Mouse (Mus musculus): Measurements from ENCODE around the gene Edc3. TPM values are rescaled to one million over a fixed set of nuclear protein-coding genes. Genes with fewer than 3 reads are reported as not detected.

Edc3 gene
- total and polyA plus RNA-seq, 2 experiments, result 5.7 to 6.6 TPM

DNA sequence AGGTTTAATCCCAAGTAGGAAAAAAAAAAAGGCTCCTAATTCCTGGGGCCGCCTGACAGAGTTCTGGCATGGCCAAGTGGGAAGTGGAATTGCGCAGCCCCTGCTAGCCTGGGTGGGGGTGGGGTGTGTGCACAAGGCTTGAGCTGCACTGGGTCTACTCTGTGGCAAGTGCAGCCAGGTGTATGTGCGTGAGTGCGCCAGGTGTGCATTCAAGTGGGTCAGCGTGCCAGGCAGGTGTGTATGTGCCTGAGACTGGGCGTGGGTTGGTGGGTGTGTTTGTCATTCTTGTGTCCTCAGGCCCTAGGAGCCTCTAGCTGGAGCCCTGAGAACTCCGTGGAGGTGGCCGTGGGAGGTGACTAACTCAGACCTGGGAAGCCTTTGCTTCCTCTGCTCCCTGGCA lies 41.8 kb upstream of the Edc3 start:
- TF ChIP-seq CTCF (IDR thresholded peaks at IDR 0.05; ENCODE audit: low read depth, low read length) (no peak), POLR2A (IDR thresholded peaks at IDR 0.05; ENCODE audit: extremely low read depth, insufficient read depth, low read length) (no peak)
- no peaks in the 10 kb centered on the region for H3K79me2 ChIP-seq (ENCODE audit: control insufficient read depth, insufficient read depth, low read length)
- no peaks in the 10 kb centered on the region for H3K36me3 ChIP-seq (ENCODE audit: control insufficient read depth, insufficient read depth, low read length)
- H3K4me3 ChIP-seq (ENCODE audit: insufficient read depth, low read depth, low read length), result no peak overlapping the region
- H3K27me3 ChIP-seq (ENCODE audit: control insufficient read depth, insufficient read depth, low read length), result no peaks in the 10 kb centered on the region
- H3K4me1 ChIP-seq (ENCODE audit: control insufficient read depth, insufficient read depth, low read length), result peaks cover 30% of the 10 kb centered on the region
- H3K27ac ChIP-seq (replicated peaks; ENCODE audit: insufficient read depth, low read depth, low read length), result no peak overlapping the region
- no peak overlapping the region for H3K9ac ChIP-seq (ENCODE audit: low read depth, low read length)
- WGBS, result 92% methylated on average over 8 of the region's 8 CpGs
- no peak for DNase-seq (ENCODE audit: extremely low read depth, low read depth, low spot score)

DNA sequence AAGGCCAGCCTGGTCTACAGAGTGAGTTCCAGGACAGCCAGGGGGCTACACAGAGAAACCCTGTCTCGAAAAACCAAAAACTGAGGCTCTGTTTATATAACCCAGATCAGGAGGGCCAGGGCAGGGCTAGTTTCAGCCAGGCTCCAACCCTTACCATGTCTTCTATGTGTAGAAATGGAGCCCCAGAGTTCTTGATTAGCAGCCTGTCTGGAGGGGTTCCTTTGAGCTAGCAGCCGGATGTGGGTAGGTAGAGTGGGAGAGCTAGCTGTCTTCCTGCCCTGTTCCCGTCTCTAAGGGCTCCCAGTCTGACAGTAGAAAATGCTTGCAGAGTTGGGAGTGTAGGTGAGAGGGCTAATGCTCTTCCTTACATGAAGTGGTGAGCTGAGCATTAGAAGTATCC lies 41.2 kb upstream of the Edc3 start:
- DNase-seq (ENCODE audit: extremely low read depth, low read depth, low spot score), result no peak
- Histone ChIP-seq H3K9ac (ENCODE audit: low read depth, low read length) (no peak overlapping the region), H3K79me2 (ENCODE audit: control insufficient read depth, insufficient read depth, low read length) (no peaks in the 10 kb centered on the region), H3K4me1 (ENCODE audit: control insufficient read depth, insufficient read depth, low read length) (peaks cover 30% of the 10 kb centered on the region), H3K36me3 (ENCODE audit: control insufficient read depth, insufficient read depth, low read length) (no peaks in the 10 kb centered on the region), H3K4me3 (ENCODE audit: insufficient read depth, low read depth, low read length) (no peak overlapping the region), H3K27ac (replicated peaks; ENCODE audit: insufficient read depth, low read depth, low read length) (no peak overlapping the region), H3K27me3 (ENCODE audit: control insufficient read depth, insufficient read depth, low read length) (no peaks in the 10 kb centered on the region)
- 82% methylated on average over 3 of the region's 3 CpGs for WGBS
- TF ChIP-seq CTCF (IDR thresholded peaks at IDR 0.05; ENCODE audit: low read depth, low read length) (no peak), POLR2A (IDR thresholded peaks at IDR 0.05; ENCODE audit: extremely low read depth, insufficient read depth, low read length) (no peak)

DNA sequence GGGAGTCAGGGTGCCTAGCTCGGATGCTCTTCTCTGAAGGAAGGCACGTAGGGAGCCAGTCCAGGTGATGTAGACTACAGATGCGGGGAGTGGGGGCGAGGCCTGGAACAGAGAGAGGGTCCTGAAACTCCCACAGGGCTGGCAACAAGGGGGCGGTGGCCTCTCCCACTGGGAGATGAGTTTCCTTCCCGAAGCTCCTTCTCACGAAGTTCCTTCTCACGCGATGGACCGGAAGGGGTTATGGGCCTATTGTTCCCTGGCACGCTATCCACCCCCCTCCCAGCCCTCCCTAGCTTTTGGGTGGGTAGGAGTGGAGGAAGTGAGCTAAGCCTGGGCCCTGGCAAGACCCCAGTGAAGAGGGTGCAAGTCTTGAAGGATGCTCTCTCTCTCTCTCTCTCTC lies 40.5 kb upstream of the Edc3 start:
- no peak for TF ChIP-seq POLR2A (IDR thresholded peaks at IDR 0.05; ENCODE audit: extremely low read depth, insufficient read depth, low read length)
- H3K27ac ChIP-seq (replicated peaks; ENCODE audit: insufficient read depth, low read depth, low read length), result peak overlapping the region; percentile 18; the same call in 1 of the 2 replicates
- WGBS, result 82% methylated on average over 11 of the region's 11 CpGs

DNA sequence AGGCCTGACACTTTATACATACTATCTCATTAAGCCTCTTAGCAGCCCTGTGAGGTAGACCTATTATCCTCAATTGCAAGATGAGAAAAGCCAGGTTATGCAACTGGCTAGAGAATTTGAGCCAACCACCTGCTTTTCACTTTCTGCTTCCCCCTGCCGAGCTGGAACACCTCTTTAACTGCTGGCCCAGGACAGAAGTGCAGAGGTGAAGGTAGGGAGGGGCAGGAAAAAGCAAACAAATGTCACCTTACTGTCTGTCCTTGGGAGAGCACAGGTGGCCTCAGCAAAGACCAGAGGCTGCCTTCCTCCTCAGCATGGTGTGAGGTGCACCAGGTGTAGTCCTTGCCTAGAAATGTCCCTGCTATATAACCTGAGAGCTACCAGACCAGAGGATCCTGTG lies 40.1 kb upstream of the Edc3 start:
- no peaks in the 10 kb centered on the region for H3K27me3 ChIP-seq (ENCODE audit: control insufficient read depth, insufficient read depth, low read length)
- peak overlapping the region; percentile 35 for H3K27ac ChIP-seq (replicated peaks; ENCODE audit: insufficient read depth, low read depth, low read length)
- H3K79me2 ChIP-seq (ENCODE audit: control insufficient read depth, insufficient read depth, low read length), result no peaks in the 10 kb centered on the region
- peak; percentile 89 for DNase-seq (ENCODE audit: extremely low read depth, low read depth, low spot score)
- H3K4me1 ChIP-seq (ENCODE audit: control insufficient read depth, insufficient read depth, low read length), result peaks cover 30% of the 10 kb centered on the region
- 16% methylated on average over 1 of the region's 1 CpGs for WGBS
- H3K9ac ChIP-seq (ENCODE audit: low read depth, low read length), result peak overlapping the region; percentile 3; the same call in 1 of the 2 replicates
- TF ChIP-seq POLR2A (IDR thresholded peaks at IDR 0.05; ENCODE audit: extremely low read depth, insufficient read depth, low read length), result no peak
- TF ChIP-seq CTCF (IDR thresholded peaks at IDR 0.05; ENCODE audit: low read depth, low read length), result no peak
- no peak overlapping the region for H3K4me3 ChIP-seq (ENCODE audit: insufficient read depth, low read depth, low read length)
- H3K36me3 ChIP-seq (ENCODE audit: control insufficient read depth, insufficient read depth, low read length), result no peaks in the 10 kb centered on the region

More for the DNA sequence above, 40.5 kb upstream of the Edc3 start:
- no peak overlapping the region for H3K4me3 ChIP-seq (ENCODE audit: insufficient read depth, low read depth, low read length)
- no peaks in the 10 kb centered on the region for H3K36me3 ChIP-seq (ENCODE audit: control insufficient read depth, insufficient read depth, low read length)
- H3K79me2 ChIP-seq (ENCODE audit: control insufficient read depth, insufficient read depth, low read length), result no peaks in the 10 kb centered on the region
- H3K4me1 ChIP-seq (ENCODE audit: control insufficient read depth, insufficient read depth, low read length), result peaks cover 30% of the 10 kb centered on the region
- no peak overlapping the region for H3K9ac ChIP-seq (ENCODE audit: low read depth, low read length)
- DNase-seq (ENCODE audit: extremely low read depth, low read depth, low spot score), result no peak
- no peaks in the 10 kb centered on the region for H3K27me3 ChIP-seq (ENCODE audit: control insufficient read depth, insufficient read depth, low read length)

DNA sequence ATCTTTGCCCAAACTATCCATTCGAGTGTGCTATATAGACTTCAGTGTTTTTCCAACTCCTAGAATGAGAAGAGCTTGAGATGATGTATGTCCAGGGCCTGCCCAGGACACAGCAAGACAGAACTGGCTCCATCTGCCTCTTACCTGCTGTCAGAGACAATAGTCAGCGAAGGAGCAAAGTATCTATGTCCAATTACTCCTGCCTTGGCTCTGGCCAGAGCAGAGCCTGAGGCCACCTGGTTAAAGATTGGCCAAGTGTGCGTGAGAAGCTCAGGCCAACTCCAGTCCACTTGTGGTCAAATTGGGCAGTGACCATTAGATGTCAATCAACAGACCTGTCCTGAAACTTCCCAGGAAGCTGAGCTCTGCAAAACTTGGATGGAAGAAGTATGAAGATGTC lies 38.8 kb upstream of the Edc3 start:
- no peaks in the 10 kb centered on the region for H3K79me2 ChIP-seq (ENCODE audit: control insufficient read depth, insufficient read depth, low read length)
- TF ChIP-seq POLR2A (IDR thresholded peaks at IDR 0.05; ENCODE audit: extremely low read depth, insufficient read depth, low read length) (no peak), CTCF (IDR thresholded peaks at IDR 0.05; ENCODE audit: low read depth, low read length) (no peak)
- H3K4me3 ChIP-seq (ENCODE audit: insufficient read depth, low read depth, low read length), result no peak overlapping the region
- no peaks in the 10 kb centered on the region for H3K27me3 ChIP-seq (ENCODE audit: control insufficient read depth, insufficient read depth, low read length)
- H3K36me3 ChIP-seq (ENCODE audit: control insufficient read depth, insufficient read depth, low read length), result no peaks in the 10 kb centered on the region
- peak overlapping the region; percentile 53 for H3K27ac ChIP-seq (replicated peaks; ENCODE audit: insufficient read depth, low read depth, low read length)
- DNase-seq (ENCODE audit: extremely low read depth, low read depth, low spot score), result peak; percentile 99
- WGBS, result 40% methylated on average over 3 of the region's 3 CpGs
- no peak overlapping the region for H3K9ac ChIP-seq (ENCODE audit: low read depth, low read length)
- peaks cover 27% of the 10 kb centered on the region for H3K4me1 ChIP-seq (ENCODE audit: control insufficient read depth, insufficient read depth, low read length)

DNA sequence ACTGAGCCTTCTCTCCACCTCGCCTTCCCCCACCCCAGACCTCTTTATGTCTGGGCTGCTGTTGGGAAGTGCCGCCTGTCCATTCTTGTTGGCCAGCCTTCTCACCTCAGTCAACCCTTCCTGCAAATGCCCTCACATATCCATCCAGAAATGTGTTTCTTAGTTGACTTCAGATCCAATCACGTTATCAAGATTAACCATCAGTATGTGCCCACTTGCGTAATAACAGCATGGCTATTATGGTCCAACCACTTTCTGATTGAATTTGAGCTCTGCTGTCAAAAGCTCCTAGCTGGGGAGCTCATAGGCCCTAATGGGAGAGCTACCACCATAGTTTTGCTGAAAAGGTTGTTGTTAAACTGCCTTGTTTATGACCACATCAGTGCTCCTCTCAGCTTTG lies 37.3 kb upstream of the Edc3 start:
- TF ChIP-seq CTCF (IDR thresholded peaks at IDR 0.05; ENCODE audit: low read depth, low read length) (no peak), POLR2A (IDR thresholded peaks at IDR 0.05; ENCODE audit: extremely low read depth, insufficient read depth, low read length) (no peak)
- WGBS, result 46% methylated on average over 4 of the region's 4 CpGs
- peaks cover 27% of the 10 kb centered on the region for H3K4me1 ChIP-seq (ENCODE audit: control insufficient read depth, insufficient read depth, low read length)
- H3K79me2 ChIP-seq (ENCODE audit: control insufficient read depth, insufficient read depth, low read length), result no peaks in the 10 kb centered on the region
- peak; percentile 90 for DNase-seq (ENCODE audit: extremely low read depth, low read depth, low spot score)
- H3K4me3 ChIP-seq (ENCODE audit: insufficient read depth, low read depth, low read length), result no peak overlapping the region
- H3K9ac ChIP-seq (ENCODE audit: low read depth, low read length), result no peak overlapping the region
- no peaks in the 10 kb centered on the region for H3K27me3 ChIP-seq (ENCODE audit: control insufficient read depth, insufficient read depth, low read length)
- peak overlapping the region; percentile 61 for H3K27ac ChIP-seq (replicated peaks; ENCODE audit: insufficient read depth, low read depth, low read length)
- H3K36me3 ChIP-seq (ENCODE audit: control insufficient read depth, insufficient read depth, low read length), result no peaks in the 10 kb centered on the region

Data from liver, adult 2 months (tissue).